Mouse (Mus musculus) gastrocnemius, adult 18-20 months (tissue): ENCODE measurements at regions not wholly inside any gene's neighbourhood (a gene's known extent, or its start where the extent isn't known, plus 50 kb on each side); places are given as distances from the start of the nearest gene placed in this dataset.

Experiments
- DNase-seq: peaks from one replicate; pipeline ENCODE4 v3.0.0; 2021; ENCODE audit warnings: low spot score

DNA sequence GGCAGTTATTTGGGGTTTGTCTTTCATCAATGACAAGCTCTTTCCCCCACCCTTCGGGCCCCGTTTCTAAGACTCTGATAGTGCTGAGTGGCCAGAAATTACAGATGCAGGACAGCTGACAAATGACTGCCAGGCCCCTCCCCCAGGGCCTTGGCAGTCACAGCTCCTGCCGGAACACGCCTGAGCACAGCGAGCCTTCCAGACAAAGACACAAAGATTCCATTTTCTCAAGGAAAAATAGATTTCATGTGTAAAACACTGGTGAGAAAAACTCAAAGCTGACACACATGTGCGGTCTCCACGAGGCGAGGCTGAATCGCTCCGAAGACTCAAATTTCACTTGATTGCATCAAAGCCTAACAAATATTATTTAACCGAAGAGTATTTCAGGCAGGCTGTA is 247.6 kb downstream of the Ptprc start:
- peak; percentile 41 for DNase-seq

- no peak for DNase-seq
Observed at GRCm38 (mm10) chr1:137926326-137926725, 249.2 kb downstream of the Ptprc start.

DNA sequence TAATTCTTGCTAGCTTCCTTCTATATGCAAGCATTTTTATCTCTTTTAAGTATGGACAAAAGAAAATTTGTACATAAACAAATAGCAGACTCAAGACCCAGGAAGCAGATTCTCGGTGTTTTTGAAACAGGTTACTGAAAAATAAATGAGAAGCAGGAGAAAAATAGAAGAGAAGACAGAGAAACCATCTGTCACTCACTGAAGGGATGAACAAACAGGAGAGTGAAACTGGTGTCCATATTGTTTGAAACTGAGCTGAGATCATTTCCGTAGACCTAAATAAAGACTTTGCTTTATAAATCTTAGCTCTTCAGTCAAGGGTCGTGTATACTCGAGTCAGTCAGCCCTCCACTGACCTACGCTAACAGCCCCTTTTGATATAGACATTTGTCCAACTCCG is 251.4 kb downstream of the Ptprc start:
- DNase-seq = no peak

GRCm38 (mm10) chr1:137923705-137924104 is 251.8 kb downstream of the Ptprc start:
- no peak for DNase-seq

- no peak for DNase-seq
Observed at GRCm38 (mm10) chr1:137922769-137923168, 252.7 kb downstream of the Ptprc start.

- DNase-seq = no peak
Observed at GRCm38 (mm10) chr1:137921592-137921991, 253.9 kb downstream of the Ptprc start.

GRCm38 (mm10) chr1:137919739-137920563 is 255.6 kb downstream of the Ptprc start:
- DNase-seq = no peak

GRCm38 (mm10) chr1:137917449-137917848 is 258.1 kb downstream of the Ptprc start:
- no peak for DNase-seq

DNA sequence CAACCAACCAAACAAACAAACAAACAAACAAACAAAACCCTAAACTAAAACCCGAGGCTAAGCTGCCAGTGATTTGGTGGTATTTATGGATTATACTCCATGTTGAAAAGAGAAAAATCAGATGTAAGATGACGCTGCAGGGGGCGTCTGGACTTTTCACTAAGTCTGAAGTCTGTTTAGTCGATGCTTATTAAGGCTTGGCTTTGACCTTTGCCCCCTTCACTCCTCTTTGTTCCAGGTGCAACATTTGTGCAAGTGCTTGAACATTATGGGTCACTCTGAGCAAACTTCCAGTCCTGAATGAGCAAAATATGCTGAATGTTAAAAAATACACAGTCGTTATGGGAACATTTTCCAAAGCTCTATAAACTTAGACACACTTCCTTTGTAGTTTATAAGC is 268.6 kb downstream of the Ptprc start:
- DNase-seq = no peak

DNA sequence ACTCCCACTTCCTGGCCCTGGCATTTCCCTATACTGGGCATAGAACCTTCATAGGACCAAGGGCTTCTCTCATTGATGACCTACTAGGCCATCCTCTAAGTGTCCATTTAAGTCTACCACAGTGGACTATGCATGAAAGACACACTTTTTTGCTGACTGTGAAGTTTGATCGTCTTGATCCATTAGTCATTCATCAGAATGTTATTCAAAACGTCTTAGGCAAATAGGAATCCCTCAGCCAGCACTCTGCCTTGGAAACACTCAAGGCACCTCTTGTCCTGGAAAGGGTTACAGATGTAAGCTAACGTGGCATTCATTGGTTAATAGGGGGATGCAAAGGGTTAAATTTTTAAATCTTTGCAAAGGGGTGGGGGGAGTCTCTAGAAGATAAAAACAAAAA is 269.0 kb downstream of the Ptprc start:
- DNase-seq = no peak

DNA sequence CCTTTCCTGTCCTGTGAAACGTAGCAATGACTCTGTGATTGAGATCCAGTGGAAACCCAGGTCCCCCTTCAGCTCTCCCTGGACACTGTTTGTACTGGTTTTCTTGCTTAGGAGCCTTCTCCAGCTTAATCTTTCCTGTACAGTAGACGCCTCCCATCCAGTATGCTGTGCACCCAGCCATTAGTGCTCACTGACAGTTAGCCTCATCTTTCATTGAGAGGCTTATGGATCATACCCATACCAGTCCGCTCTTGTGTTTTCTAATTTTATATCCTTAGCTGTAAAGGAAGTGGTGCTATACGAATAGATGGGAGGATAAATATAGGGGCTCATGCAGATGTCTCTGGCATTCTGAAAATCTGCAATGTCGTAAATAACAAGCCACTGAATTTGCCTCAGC is 269.9 kb downstream of the Ptprc start:
- no peak for DNase-seq

DNA sequence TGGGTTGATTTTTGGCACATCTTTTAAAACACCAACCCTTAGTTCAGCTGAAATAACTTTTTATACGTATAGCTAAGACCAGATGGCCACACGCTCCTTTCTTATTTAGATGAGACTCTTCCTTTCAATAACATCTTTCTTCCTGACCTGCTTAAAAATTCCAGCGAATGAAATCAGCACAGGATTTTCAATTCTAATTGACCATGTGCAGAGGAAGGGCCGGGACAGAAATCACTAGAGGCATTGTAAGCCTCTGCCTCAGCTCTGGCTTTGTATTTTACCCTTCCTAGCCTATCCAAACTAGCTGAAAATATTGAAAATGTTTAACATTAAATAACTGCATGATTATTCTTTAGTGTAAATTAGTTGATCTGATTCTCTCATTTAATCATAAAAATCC is 272.2 kb downstream of the Ptprc start:
- DNase-seq = no peak

GRCm38 (mm10) chr1:137902859-137903258 is 272.6 kb downstream of the Ptprc start:
- DNase-seq = no peak

- DNase-seq = no peak
Observed at GRCm38 (mm10) chr1:137901996-137902395, 273.5 kb downstream of the Ptprc start.

DNA sequence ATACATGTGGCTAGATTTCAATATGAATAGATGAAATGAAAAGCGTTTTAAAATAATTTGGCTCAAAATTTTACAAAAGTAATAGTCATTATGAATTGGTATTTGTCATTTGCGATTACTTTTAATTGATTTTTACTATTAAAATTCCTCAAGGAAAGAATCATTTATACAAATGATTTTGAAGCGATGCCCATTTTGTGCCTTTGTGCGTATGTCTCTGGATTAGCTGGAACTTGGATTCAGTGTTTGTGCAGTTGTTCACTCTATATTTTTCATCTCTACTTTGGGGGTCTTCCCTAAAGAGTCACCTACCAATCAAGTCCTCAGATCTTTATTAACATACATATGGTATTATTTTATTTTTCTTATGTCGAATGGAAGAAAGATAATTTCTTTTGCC is 274.3 kb downstream of the Ptprc start:
- no peak for DNase-seq

DNA sequence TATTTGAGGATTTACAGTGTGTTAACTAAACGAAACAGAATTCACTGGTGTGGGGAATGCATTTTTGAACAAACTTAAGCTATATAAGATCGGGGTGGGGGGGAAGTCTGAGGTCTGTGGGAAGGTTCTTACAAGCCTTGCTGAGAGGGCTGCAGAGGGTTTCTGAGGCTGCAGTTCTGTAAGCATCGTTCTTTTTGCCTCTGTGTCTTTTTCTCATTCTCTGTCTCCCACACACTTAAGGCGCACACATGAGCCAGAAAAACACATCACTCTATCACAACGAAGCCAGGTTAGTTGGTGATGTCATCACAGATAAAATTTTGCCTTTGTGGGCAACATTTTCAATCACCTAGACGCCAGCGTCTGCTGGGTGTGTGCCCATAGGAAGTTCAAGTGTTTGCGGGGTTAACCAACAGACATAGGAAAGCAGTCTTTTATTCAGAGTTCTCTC is 274.9 kb downstream of the Ptprc start:
- DNase-seq = no peak

DNA sequence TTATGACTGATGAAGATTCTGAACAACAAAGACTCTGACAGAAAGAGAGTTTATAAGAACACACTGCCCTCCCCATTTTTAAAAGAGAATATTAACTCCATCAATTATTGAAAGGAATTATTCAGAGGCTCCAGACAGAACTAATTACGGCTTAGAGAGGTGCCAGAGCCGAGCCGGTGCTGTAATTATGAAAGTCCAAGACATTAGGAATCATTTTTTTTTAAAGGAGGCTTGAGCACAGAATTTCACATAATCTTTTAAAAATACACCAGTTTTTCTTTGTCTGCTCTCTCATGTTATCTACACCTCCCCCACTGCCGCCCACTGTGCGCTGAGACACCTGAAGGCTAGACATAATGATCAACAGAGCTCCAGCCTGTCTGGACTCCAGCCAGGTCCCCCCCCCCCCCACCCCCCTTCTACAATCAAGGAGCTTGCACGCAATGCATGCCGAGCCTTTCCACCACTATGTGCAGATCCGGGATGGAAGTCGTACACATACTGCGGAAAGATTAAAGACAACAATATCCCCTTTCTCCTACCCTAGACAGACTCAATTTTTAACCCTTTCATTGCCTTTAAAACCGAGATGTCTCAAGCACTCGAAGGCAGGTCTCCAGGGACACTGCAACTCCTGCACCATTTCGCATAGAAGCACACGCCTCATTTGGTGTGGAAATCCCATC is 275.4 kb downstream of the Ptprc start:
- no peak for DNase-seq

- no peak for DNase-seq
Observed at GRCm38 (mm10) chr1:137899305-137899704, 276.2 kb downstream of the Ptprc start.

DNA sequence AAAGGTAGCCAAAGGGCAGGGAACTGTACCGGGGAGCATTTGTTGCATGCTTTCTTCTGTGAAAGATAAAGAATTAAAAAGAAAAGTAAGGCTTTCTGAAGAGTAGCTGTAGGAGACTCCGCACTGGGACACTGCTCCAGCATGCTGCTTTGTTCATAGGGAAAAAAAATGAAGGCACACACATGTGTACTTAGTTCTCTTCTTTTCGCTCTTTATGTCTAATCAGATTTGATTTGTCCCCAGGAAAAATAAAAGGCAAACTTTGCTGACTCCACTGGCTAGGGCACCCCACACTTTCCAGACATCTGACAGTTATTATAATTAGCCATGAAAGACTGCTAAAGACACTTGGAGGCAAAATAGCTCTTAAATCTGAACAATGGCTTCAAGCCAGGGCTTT is 276.6 kb downstream of the Ptprc start:
- no peak for DNase-seq

- DNase-seq = peak; percentile 73
Observed at GRCm38 (mm10) chr1:137898397-137898796, 277.1 kb downstream of the Ptprc start.

- DNase-seq = no peak
Observed at GRCm38 (mm10) chr1:137881656-137882055, 293.9 kb downstream of the Ptprc start.

- no peak for DNase-seq
Observed at GRCm38 (mm10) chr1:137874361-137874760, 301.1 kb downstream of the Ptprc start.

- DNase-seq = no peak
Observed at GRCm38 (mm10) chr1:137873628-137874027, 301.9 kb downstream of the Ptprc start.
